In genomic region chr19:32237685-32238084, GRCm38 (mm10) we compare ENCODE assay signal across 12 mouse cellular contexts.
DNase-seq lines count a peak whose midpoint lies in the region; ATAC-seq lines count a peak whose summit lies in the region.
"Had no signal": no experiment of that assay in that cellular context is flagged by ENCODE, and none has a peak within 500 bp of the region (broad histone marks: within the 10 kb centered on the region; RNA-seq: fewer than 3 reads in every experiment).

No protein-coding gene starts in this region.

- H3K4me1 ChIP-seq in heart, embryonic 11.5 days (ENCODE audit: control insufficient read depth, insufficient read depth, low read length): peaks cover 10% of the 10 kb centered on the region; the same call in 1 of the 2 replicates
- H3K4me1 ChIP-seq in megakaryocyte, embryonic 14.5 days: peaks cover 94% of the 10 kb centered on the region
- peaks cover 88% of the 10 kb centered on the region for H3K4me1 ChIP-seq in erythroblast, embryonic 14.5 days (ENCODE audit: control insufficient read depth)
- no peaks in the 10 kb centered on the region for H3K4me1 ChIP-seq in forebrain, embryonic 16.5 days (replicated peaks; ENCODE audit: control insufficient read depth, insufficient read depth, low read length)
- H3K4me1 ChIP-seq: hindbrain, embryonic 15.5 days had no signal

- WGBS in heart, embryonic 11.5 days (ENCODE audit: insufficient replicate concordance): 63% methylated on average over 5 of the region's 5 CpGs
- 79% methylated on average over 5 of the region's 5 CpGs for WGBS in forebrain, embryonic 16.5 days

- no peak overlapping the region for H3K4me2 ChIP-seq in heart, embryonic 11.5 days
- no peak overlapping the region for H3K4me2 ChIP-seq in forebrain, embryonic 16.5 days (ENCODE audit: low read length)
- H3K4me2 ChIP-seq: hindbrain, embryonic 15.5 days had no signal

- no peaks in the 10 kb centered on the region for H3K9me3 ChIP-seq in heart, embryonic 11.5 days (replicated peaks; ENCODE audit: control insufficient read depth, low read length)
- no peaks in the 10 kb centered on the region for H3K9me3 ChIP-seq in megakaryocyte, embryonic 14.5 days
- H3K9me3 ChIP-seq in erythroblast, embryonic 14.5 days (ENCODE audit: control insufficient read depth, low read length): no peaks in the 10 kb centered on the region
- H3K9me3 ChIP-seq in forebrain, embryonic 16.5 days (ENCODE audit: control insufficient read depth, low read length): no peaks in the 10 kb centered on the region
- H3K9me3 ChIP-seq: hindbrain, embryonic 15.5 days had no signal

- peak; percentile 85 for DNase-seq in heart, adult 11 months
- no peak for DNase-seq in gastrocnemius, adult 8-10 months (ENCODE audit: low spot score in 2 of 2)
- DNase-seq: cerebellum, postnatal 10 days; forebrain, postnatal 0 days; gastrocnemius, postnatal 36 days had no signal

- no peak for ATAC-seq in heart, embryonic 11.5 days (replicated peaks; ENCODE audit: insufficient number of reproducible peaks, low FRiP score, low TSS enrichment)
- ATAC-seq in megakaryocyte, adult 5-6 weeks (ENCODE audit: poor library complexity, severe bottlenecking): no peak
- ATAC-seq in neutrophil, adult 5-6 weeks (ENCODE audit: extremely low read depth, insufficient number of reproducible peaks, low FRiP score, poor library complexity, severe bottlenecking): peak; percentile 28; the same call in 1 of the 2 replicates
- ATAC-seq in forebrain, embryonic 16.5 days: no peak
- ATAC-seq: forebrain, postnatal 0 days had no signal

- H3K9ac ChIP-seq in heart, embryonic 11.5 days (ENCODE audit: low read depth, low read length): no peak overlapping the region
- H3K9ac ChIP-seq in forebrain, embryonic 16.5 days (replicated peaks; ENCODE audit: low read depth, low read length): no peak overlapping the region
- H3K9ac ChIP-seq: forebrain, postnatal 0 days; hindbrain, embryonic 15.5 days had no signal

- H3K27me3 ChIP-seq in heart, embryonic 11.5 days (ENCODE audit: control insufficient read depth, insufficient read depth, low read length): no peaks in the 10 kb centered on the region
- H3K27me3 ChIP-seq in megakaryocyte, embryonic 14.5 days (replicated peaks): no peaks in the 10 kb centered on the region
- no peaks in the 10 kb centered on the region for H3K27me3 ChIP-seq in erythroblast, embryonic 14.5 days (ENCODE audit: control insufficient read depth)
- H3K27me3 ChIP-seq in forebrain, embryonic 16.5 days (replicated peaks; ENCODE audit: control insufficient read depth, insufficient read depth, low read length): no peaks in the 10 kb centered on the region
- H3K27me3 ChIP-seq: hindbrain, embryonic 15.5 days had no signal

- no peaks in the 10 kb centered on the region for H3K36me3 ChIP-seq in heart, embryonic 11.5 days (ENCODE audit: control insufficient read depth, insufficient read depth, low read length)
- H3K36me3 ChIP-seq in megakaryocyte, embryonic 14.5 days (replicated peaks; ENCODE audit: low read length): peaks cover 42% of the 10 kb centered on the region
- peaks cover 45% of the 10 kb centered on the region for H3K36me3 ChIP-seq in erythroblast, embryonic 14.5 days (ENCODE audit: control insufficient read depth)
- H3K36me3 ChIP-seq in forebrain, embryonic 16.5 days (ENCODE audit: control insufficient read depth, insufficient read depth): no peaks in the 10 kb centered on the region
- H3K36me3 ChIP-seq: hindbrain, embryonic 15.5 days had no signal

- no peak overlapping the region for H3K4me3 ChIP-seq in heart, embryonic 11.5 days (ENCODE audit: low read depth, low read length)
- peak overlapping the region; percentile 93 for H3K4me3 ChIP-seq in megakaryocyte, embryonic 14.5 days (replicated peaks)
- H3K4me3 ChIP-seq in erythroblast, embryonic 14.5 days (replicated peaks): peak overlapping the region; percentile 77
- no peak overlapping the region for H3K4me3 ChIP-seq in forebrain, embryonic 16.5 days (replicated peaks; ENCODE audit: low read length)
- H3K4me3 ChIP-seq: hindbrain, embryonic 15.5 days had no signal

- no peak overlapping the region for H3K27ac ChIP-seq in heart, embryonic 11.5 days (ENCODE audit: low read depth, low read length)
- H3K27ac ChIP-seq in forebrain, embryonic 16.5 days (ENCODE audit: low read length): no peak overlapping the region
- H3K27ac ChIP-seq: hindbrain, embryonic 15.5 days had no signal

Comparison
In these comparisons a context has a peak if more than half of its experiments do, and no peak if none do; other contexts are left out.
1. H3K4me3 ChIP-seq: peak in megakaryocyte, embryonic 14.5 days (single experiment) and erythroblast, embryonic 14.5 days (single experiment); none in heart, embryonic 11.5 days (single experiment) and forebrain, embryonic 16.5 days (single experiment).